Comparison of ENCODE assay signal across 8 mouse cellular contexts in the genomic region with DNA sequence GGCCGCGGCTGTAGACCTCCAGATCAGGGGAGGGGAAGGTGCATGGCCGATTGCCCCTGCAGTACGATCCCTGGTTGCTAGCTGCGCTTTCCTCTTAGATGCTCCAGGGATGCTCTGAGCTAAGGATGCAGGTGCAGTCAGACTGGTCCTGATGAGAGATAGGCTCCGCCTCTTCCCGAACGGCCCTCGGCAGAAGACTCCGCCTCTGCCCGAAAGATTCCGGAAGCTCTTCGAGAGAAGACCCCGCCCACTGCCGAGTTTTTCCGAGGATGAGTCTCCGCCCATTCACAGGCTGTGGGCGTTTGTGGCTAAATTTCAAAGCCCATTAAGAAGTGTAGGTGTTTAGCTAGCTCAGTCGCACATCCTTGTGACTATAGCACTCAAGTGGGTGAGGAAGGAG. TPM values are rescaled to one million over a fixed set of nuclear protein-coding genes. Genes with fewer than 3 reads are reported as not detected.
A peak's percentile ranks its signal among the peaks of the same experiment; 100 is the strongest.
DNase-seq lines count a peak whose midpoint lies in the region; ATAC-seq and TF ChIP-seq lines count a peak whose summit lies in the region.
"Not testable (repeated sequence)": the region's sequence is repeated elsewhere in the genome, so short reads cannot be mapped to it uniquely, and the experiment has no call there.

No protein-coding gene starts in this region.

- under 1% methylated on average over 19 of the region's 19 CpGs for WGBS in forebrain, embryonic 10.5 days
- 2% methylated on average over 19 of the region's 19 CpGs for WGBS in heart, embryonic 13.5 days
- WGBS in kidney, embryonic 16.5 days: under 1% methylated on average over 19 of the region's 19 CpGs
- WGBS in limb, embryonic 15.5 days: under 1% methylated on average over 19 of the region's 19 CpGs
- 0% methylated on average over 17 of the region's 19 CpGs for WGBS in midbrain, embryonic 16.5 days
- WGBS in spleen, adult 2 months: 1% methylated on average over 19 of the region's 19 CpGs

- peak; percentile 44; the same call in 1 of the 2 replicates for ATAC-seq in heart, embryonic 13.5 days (ENCODE audit: extremely low read depth, insufficient number of reproducible peaks, low FRiP score, low TSS enrichment)
- peak; percentile 68 for ATAC-seq in kidney, embryonic 16.5 days (ENCODE audit: low FRiP score, low TSS enrichment)
- peak; percentile 70 for ATAC-seq in limb, embryonic 15.5 days (ENCODE audit: insufficient number of reproducible peaks, low FRiP score, low TSS enrichment, low read depth)
- ATAC-seq in midbrain, embryonic 16.5 days: peak; percentile 87

- TF ChIP-seq CTCF in spleen, adult 2 months (IDR thresholded peaks at IDR 0.05; ENCODE audit: extremely low read depth, insufficient read depth, insufficient read length, insufficient replicate concordance): not testable (repeated sequence)

- peak overlapping the region; percentile 46 for H3K4me2 ChIP-seq in heart, embryonic 13.5 days
- peak overlapping the region; percentile 34 for H3K4me2 ChIP-seq in kidney, embryonic 16.5 days (replicated peaks; ENCODE audit: low read depth, low read length)
- peak overlapping the region; percentile 25 for H3K4me2 ChIP-seq in limb, embryonic 15.5 days
- peak overlapping the region; percentile 42 for H3K4me2 ChIP-seq in midbrain, embryonic 16.5 days (ENCODE audit: low read length)

- TF ChIP-seq POLR2A in spleen, adult 2 months (IDR thresholded peaks at IDR 0.05; ENCODE audit: low read depth, low read length): not testable (repeated sequence)

- H3K9me3 ChIP-seq in forebrain, embryonic 10.5 days; heart, embryonic 13.5 days; kidney, embryonic 16.5 days (ENCODE audit: low read length); limb, embryonic 15.5 days; midbrain, embryonic 16.5 days (replicated peaks; ENCODE audit: control insufficient read depth, low read length, poor library complexity, severe bottlenecking): not testable (repeated sequence)

- H3K4me3 ChIP-seq in forebrain, embryonic 10.5 days: peak overlapping the region; percentile 46
- H3K4me3 ChIP-seq in heart, embryonic 13.5 days: 0 out of 2 replicates have a peak overlapping the region, but pooled peaks have one; percentile 17
- H3K4me3 ChIP-seq in kidney, embryonic 16.5 days (ENCODE audit: low read length): 0 out of 2 replicates have a peak overlapping the region, but pooled peaks have one; percentile 15
- H3K4me3 ChIP-seq in limb, embryonic 15.5 days: peak overlapping the region; percentile 19; the same call in 1 of the 2 replicates
- peak overlapping the region; percentile 53 for H3K4me3 ChIP-seq in midbrain, embryonic 16.5 days (ENCODE audit: low read depth, low read length)
- not testable (repeated sequence) for H3K4me3 ChIP-seq in spleen, adult 2 months (ENCODE audit: extremely low read depth, insufficient read depth, insufficient read length)

- peak; percentile 91 for DNase-seq in CD4-positive helper T cell, adult 2 months (ENCODE audit: low read depth, low spot score)
- DNase-seq in c-Kit-negative CD71-positive TER-119-positive erythroid progenitor cells, embryonic 14.5 days (ENCODE audit: low read depth, low spot score): peak; percentile 60
- DNase-seq in forebrain, embryonic 10.5 days (ENCODE audit: extremely low spot score, low spot score): peak; percentile 74
- DNase-seq in spleen, adult 2 months (ENCODE audit: low read depth in 1 of 2, low spot score in 2 of 2): peak; percentile 61 to 86

- H3K9ac ChIP-seq in heart, embryonic 13.5 days; kidney, embryonic 16.5 days (replicated peaks; ENCODE audit: low read length); limb, embryonic 15.5 days: not testable (repeated sequence)
- 0 out of 2 replicates have a peak overlapping the region, but pooled peaks have one; percentile 43 for H3K9ac ChIP-seq in midbrain, embryonic 16.5 days (ENCODE audit: low read depth, low read length)

- not testable (repeated sequence) for H3K36me3 ChIP-seq in forebrain, embryonic 10.5 days (replicated peaks); heart, embryonic 13.5 days; kidney, embryonic 16.5 days (ENCODE audit: insufficient read depth, low read length); limb, embryonic 15.5 days; midbrain, embryonic 16.5 days (ENCODE audit: control insufficient read depth, insufficient read depth, low read length); spleen, adult 2 months (ENCODE audit: control insufficient read depth, insufficient read depth, low read length)

- not testable (repeated sequence) for H3K27me3 ChIP-seq in forebrain, embryonic 10.5 days (ENCODE audit: poor library complexity, severe bottlenecking); heart, embryonic 13.5 days (replicated peaks); kidney, embryonic 16.5 days (ENCODE audit: insufficient read depth, low read length); limb, embryonic 15.5 days; midbrain, embryonic 16.5 days (ENCODE audit: control insufficient read depth, insufficient read depth, low read depth, low read length); spleen, adult 2 months (ENCODE audit: control insufficient read depth, insufficient read depth, low read length)

- peaks cover 12% of the 10 kb centered on the region for H3K4me1 ChIP-seq in forebrain, embryonic 10.5 days
- not testable (repeated sequence) for H3K4me1 ChIP-seq in heart, embryonic 13.5 days; kidney, embryonic 16.5 days (ENCODE audit: insufficient read depth, low read length); limb, embryonic 15.5 days; midbrain, embryonic 16.5 days (ENCODE audit: control insufficient read depth, insufficient read depth, low read length); spleen, adult 2 months (ENCODE audit: control insufficient read depth, insufficient read depth, insufficient read length)

- H3K27ac ChIP-seq in forebrain, embryonic 10.5 days: peak overlapping the region; percentile 68; the same call in 1 of the 2 replicates
- not testable (repeated sequence) for H3K27ac ChIP-seq in heart, embryonic 13.5 days (replicated peaks); kidney, embryonic 16.5 days (ENCODE audit: low read length); limb, embryonic 15.5 days; spleen, adult 2 months (ENCODE audit: insufficient read depth, low read length)
- peak overlapping the region; percentile 46; the same call in 1 of the 2 replicates for H3K27ac ChIP-seq in midbrain, embryonic 16.5 days (ENCODE audit: low read length)

RNA-seq across cellular contexts. Expression of gene Syt11, which starts 2.6 kb away (rescaled TPM):
- 121 and 123 TPM in 2 replicates for polyA plus RNA-seq in forebrain, embryonic 10.5 days (2016; fragmentation: Nextera tagmentation; extraction: Ambion mirVana)
- polyA plus RNA-seq in heart, embryonic 13.5 days (2015; fragmentation: Nextera tagmentation; extraction: Ambion mirVana): 11.7 and 12.8 TPM in 2 replicates
- 12.6 and 13.7 TPM in 2 replicates for polyA plus RNA-seq in kidney, embryonic 16.5 days (2015; fragmentation: Nextera tagmentation; extraction: Ambion mirVana)
- 16.9 and 17.5 TPM in 2 replicates for polyA plus RNA-seq in limb, embryonic 15.5 days (2015; fragmentation: Nextera tagmentation; extraction: Ambion mirVana)
- polyA plus RNA-seq in midbrain, embryonic 16.5 days (2015; fragmentation: Nextera tagmentation; extraction: Ambion mirVana): 217 and 225 TPM in 2 replicates
- polyA plus RNA-seq in spleen, adult 2 months (2012; rRNA removed): 3.6 and 5.0 TPM in 2 replicates

RNA-seq across cellular contexts. Expression of gene Rit1, which starts 55.8 kb away (rescaled TPM):
- polyA plus RNA-seq in forebrain, embryonic 10.5 days (2016; fragmentation: Nextera tagmentation; extraction: Ambion mirVana): 32.3 and 34.3 TPM in 2 replicates
- 51.7 and 56.8 TPM in 2 replicates for polyA plus RNA-seq in heart, embryonic 13.5 days (2015; fragmentation: Nextera tagmentation; extraction: Ambion mirVana)
- polyA plus RNA-seq in kidney, embryonic 16.5 days (2015; fragmentation: Nextera tagmentation; extraction: Ambion mirVana): 59.5 and 59.6 TPM in 2 replicates
- 65.7 and 65.8 TPM in 2 replicates for polyA plus RNA-seq in limb, embryonic 15.5 days (2015; fragmentation: Nextera tagmentation; extraction: Ambion mirVana)
- 59.4 and 65.6 TPM in 2 replicates for polyA plus RNA-seq in midbrain, embryonic 16.5 days (2015; fragmentation: Nextera tagmentation; extraction: Ambion mirVana)
- 28.3 and 32.9 TPM in 2 replicates for polyA plus RNA-seq in spleen, adult 2 months (2012; rRNA removed)
